Mouse (Mus musculus): ENCODE results near the gene Rsph10b.

GRCm38 (mm10) chr5:143989046-143989445, 56.2 kb downstream of the Rsph10b start:
- no peak for TF ChIP-seq POLR2A (IDR thresholded peaks at IDR 0.05; ENCODE audit: insufficient read depth, low read depth, low read length)
- no peak for TF ChIP-seq CTCF (IDR thresholded peaks at IDR 0.05)
